Mouse (Mus musculus): Measurements from ENCODE around the gene Wdfy3.

DNA sequence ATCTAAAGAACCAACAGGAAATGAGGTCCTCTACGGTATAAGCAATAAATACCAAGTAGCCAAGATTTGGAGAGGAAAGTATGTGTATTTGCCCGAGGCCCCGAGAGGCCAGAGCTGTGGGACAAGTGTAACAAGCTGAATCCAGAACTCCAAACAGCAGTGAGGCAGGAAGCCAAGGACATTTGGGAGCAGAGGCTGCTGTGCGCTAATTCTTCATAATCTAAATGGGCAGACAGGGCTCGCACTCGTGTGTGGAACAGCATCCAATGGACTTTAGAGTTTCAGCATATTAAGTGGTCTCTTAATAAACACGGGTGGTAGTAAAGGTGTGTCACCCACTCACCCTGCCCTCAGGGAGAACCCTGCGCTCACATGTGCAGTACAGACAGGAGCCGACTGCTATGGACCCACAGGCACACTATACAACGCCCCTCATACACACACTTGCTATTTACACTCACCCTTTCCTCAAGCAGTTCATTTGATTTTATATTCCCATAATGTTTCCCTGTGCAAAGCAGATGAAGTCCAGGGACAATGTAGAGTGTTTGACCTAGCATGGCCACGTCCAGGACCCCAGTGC lies 15.1 kb downstream of the Wdfy3 start:
- TF ChIP-seq EP300 (optimal IDR thresholded peaks at IDR 0.05) (no peak), CTCF (IDR thresholded peaks at IDR 0.05; ENCODE audit: low read depth) (no peak)

Data from stomach, postnatal 0 days (tissue).